Mouse (Mus musculus): Measurements from ENCODE around the gene Eef1a2.

The Eef1a2 gene

DNA sequence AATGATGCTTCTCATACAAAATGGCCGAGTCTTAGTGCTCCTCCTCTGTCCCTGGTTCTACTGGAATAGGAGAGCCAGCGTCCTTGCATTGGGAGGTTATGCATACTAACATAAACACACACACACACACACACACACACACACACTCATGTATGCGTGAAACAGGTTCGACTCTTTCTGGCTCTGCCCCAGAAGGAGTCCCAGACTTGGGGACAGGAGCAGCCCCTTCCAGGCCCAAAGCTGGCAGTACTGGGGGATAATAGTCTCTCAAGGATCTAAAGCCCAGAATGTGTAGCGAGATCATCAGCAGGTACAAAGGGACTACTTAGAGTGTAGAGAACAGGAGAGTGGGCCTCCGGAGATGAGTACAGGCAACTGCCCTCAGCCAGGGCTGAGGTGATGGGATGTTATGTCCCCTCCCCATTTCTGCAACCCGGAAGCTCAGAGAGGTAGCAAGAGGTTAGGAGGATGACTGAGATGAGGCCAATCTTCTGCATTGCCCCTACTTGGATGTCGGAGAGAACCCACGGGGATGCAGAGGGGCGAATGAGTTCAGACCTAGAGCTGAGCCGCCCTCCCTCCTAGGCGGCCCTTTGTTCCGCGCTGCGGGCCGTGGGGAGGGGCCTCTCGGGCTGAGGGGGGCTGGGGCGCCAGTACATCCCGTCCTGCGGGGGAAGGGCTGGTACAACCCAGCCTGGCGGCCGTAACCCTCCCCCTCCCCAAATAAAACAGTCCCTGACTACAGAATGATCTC, 22.8 kb downstream of the Eef1a2 start:
- DNase-seq (ENCODE audit: low read depth, low spot score), result no peak

DNA sequence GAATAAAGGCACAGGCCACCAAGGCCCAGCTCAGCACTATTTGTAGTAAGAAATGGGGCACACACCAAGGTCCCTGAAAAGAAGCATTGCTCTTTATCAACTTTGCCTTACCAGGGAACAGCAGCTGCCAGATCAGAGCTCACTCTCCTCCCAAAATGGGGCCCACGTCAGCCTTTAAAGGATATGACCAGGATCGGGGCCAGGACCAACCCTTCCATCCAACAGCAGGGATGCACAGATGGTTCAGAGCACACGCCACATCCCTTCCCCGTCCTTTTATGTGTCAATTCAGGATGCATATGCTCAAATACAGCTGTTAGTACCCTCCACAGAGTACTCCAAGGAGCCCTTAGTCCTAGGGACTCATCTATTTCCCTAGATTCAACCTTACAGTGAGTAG, 26.6 kb downstream of the Eef1a2 start:
- DNase-seq (ENCODE audit: low read depth, low spot score), result no peak

DNA sequence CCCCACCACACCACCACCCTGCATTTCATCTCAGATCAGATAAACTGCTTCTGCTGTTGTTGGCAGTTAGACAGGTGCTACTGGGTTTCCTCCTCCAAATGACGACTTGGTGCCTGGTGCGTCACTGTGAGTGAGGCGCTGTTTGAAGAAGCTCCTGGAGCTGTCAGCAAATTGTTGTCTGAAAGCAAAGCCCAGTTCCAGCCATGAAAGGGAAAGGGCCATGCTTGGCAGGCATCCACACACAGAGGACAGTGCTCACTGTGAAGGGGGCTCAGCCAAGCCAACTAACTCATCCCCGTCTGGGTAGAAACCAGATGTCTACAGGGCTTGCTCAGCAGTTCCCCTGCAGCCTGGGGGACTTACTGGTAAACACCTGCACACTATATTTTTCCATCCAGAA, 27.9 kb downstream of the Eef1a2 start:
- no peak for DNase-seq (ENCODE audit: low read depth, low spot score)

DNA sequence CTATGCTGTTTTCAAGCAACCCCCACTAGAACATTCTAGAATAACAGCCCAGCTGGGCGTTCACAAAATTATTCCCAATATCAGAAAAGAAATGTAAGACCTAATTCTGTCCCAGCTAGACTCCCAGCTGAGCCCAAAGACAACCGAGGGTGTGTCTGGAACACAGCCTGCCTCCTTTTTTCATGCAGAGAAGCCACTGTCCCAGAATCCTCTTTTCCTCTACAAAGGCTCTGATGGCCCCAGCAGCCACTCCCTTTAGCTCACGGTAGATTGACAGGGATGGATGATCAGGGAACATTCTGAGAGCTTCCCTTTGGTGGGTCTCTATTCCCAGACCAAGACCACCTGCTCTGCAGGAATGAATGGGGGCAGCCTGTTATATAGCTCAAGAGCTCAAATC, 29.0 kb downstream of the Eef1a2 start:
- no peak for DNase-seq (ENCODE audit: low read depth, low spot score)

DNA sequence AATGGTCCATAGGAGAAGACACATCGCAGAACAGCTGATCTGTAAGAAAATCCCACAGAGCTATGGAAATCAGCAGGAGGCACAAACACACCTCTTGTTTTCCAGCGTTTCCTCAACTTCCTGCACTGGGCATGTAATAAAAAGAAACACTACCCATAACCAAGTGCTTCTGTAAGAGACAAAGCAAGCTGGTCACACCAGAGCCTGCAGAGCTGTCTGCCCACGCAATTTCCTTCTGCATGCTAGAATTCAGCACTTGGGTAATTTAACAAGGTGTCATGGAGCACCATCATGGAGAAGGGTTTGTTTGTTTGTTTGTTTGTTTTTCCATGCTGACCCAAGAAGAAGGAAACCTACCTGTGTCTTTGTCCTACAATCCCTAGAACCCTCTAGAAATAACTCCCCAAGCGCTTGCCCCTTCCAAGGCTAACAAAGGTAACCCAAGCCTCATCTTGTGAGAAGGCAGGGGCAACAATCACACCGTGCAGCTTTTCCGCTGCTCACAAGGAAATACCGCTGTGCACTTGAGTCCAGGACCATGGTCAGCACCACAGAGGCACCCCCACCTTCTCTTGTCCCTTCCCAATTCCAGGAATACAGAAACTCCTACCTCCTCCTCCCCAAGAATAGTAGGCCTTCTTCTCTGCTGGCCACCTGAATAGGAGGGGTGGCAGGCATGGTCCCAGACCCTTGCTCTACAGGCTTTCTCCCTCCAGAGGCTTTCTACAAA, 30.9 kb downstream of the Eef1a2 start:
- peak; percentile 33 for DNase-seq (ENCODE audit: low read depth, low spot score)

- DNase-seq (ENCODE audit: low read depth, low spot score), result no peak
Measured at GRCm38 (mm10) chr2:181122642-181123041, 34.2 kb downstream of the Eef1a2 start.

GRCm38 (mm10) chr2:181120922-181121449, 35.8 kb downstream of the Eef1a2 start:
- no peak for DNase-seq (ENCODE audit: low read depth, low spot score)

GRCm38 (mm10) chr2:181119952-181120351, 36.9 kb downstream of the Eef1a2 start:
- DNase-seq (ENCODE audit: low read depth, low spot score), result no peak

GRCm38 (mm10) chr2:181116436-181116835, 40.4 kb downstream of the Eef1a2 start:
- DNase-seq (ENCODE audit: low read depth, low spot score), result no peak

- no peak for DNase-seq (ENCODE audit: low read depth, low spot score)
Measured at GRCm38 (mm10) chr2:181115367-181115766, 41.4 kb downstream of the Eef1a2 start.

DNA sequence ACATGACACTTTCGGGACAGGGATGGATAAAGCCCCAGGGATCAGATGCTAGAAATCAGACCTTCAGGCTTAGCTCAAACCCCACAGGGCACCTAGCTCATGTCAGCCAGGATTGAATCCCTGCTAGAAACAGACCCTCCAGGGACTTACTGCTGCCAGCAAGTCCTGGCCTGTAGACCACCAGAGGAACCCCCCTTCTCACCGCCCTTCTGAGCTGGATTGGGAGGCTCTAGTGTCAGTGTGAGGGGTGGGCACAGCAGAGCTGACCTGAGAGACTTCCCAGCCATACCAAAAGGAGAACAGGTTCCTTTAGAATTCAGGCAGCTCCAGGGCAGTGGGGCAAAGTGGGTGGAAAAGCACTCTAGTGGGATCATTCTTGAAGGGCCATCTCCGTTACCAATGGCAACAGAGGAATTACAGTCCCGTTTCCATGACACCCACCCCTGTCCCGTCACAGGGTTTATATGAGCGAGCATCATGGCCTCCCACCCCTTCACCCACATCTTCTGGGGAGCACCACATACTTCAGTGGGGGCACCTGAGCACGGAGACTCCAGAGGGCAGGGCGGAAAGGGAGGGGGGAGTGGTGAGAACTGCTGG, 43.0 kb downstream of the Eef1a2 start:
- no peak for DNase-seq (ENCODE audit: low read depth, low spot score)

DNA sequence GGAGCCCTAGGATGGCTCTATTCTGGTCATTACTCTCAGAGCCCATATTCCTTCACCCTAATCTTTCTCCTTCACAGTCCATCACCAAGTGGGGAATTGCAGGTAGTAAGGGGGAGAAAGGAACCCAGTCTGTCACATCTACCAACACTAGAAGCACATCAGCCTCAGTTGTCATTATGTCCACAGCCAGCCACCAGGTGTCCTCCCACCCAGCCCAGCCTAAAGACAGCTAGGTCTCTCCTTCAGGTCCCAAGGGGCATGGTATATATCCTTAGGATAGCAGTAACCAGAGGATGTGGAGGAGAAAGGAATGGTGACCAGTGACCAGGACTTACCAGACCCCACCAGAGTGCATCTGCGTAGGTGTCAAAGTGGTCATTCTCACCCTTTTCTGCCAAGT, 45.1 kb downstream of the Eef1a2 start:
- no peak for DNase-seq (ENCODE audit: low read depth, low spot score)

- DNase-seq (ENCODE audit: low read depth, low spot score), result no peak
Measured at GRCm38 (mm10) chr2:181104111-181104510, 52.7 kb downstream of the Eef1a2 start.

DNA sequence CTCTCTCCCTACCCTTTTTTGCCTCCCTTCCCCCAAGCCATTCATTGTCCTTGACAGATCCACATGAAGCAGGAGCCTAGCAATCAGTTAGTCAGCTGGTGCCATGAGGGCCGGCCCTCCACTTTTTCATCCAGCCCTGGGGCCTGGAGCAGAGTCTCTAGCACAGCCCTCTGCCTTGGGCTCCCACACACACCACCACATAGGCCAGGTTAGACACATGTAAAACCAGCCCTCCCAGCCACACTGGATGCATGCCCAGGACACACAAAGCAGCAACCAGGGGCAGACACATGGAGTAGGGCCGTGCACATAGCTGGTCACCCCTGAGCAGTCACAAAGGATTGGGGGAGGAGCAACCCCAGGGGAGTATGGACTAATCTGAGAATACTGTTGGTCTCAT, 54.7 kb downstream of the Eef1a2 start:
- DNase-seq (ENCODE audit: low read depth, low spot score), result no peak

DNA sequence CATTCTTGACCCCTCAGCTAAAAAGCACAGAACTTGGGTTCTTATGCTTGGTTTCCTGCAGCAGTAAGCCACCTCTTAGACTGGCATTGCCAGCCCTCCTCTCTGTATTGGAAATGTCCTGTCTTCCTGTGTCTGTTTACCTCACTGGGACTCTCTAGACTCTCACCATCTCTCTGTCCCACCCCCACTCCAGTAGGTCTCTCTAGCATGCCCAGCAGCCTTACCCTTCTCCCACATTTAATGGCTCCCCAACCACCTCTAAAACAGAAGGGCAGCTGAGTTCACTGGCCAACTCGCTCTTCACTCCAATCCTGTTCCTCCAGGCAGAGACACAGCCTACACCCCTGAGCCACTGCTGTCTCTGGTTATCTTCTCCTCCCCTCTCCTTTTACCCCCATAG, 55.2 kb downstream of the Eef1a2 start:
- DNase-seq (ENCODE audit: low read depth, low spot score), result no peak

- DNase-seq (ENCODE audit: low read depth, low spot score), result no peak
Measured at GRCm38 (mm10) chr2:181100087-181100486, 56.7 kb downstream of the Eef1a2 start.
